Mouse (Mus musculus) intestine, embryonic 15.5 days (tissue): ENCODE measurements around the gene Kcnk13. TPM values are rescaled to one million over a fixed set of nuclear protein-coding genes. Genes with fewer than 3 reads are reported as not detected.

Experiments used
- ATAC-seq: fragments of 200-750 bp; cut with Nextera tagmentation; 2 replicates; pipeline ENCODE4 v1.8.0; 2017; ENCODE audit warnings: moderate TSS enrichment, moderate library complexity
- H3K27ac ChIP-seq: fragments of 300-500 bp; sonication (generic); 2 replicates; pipeline ENCODE4 v1.5.1; 2015; ENCODE audit warnings: mild to moderate bottlenecking, inconsistent platforms
- H3K27me3 ChIP-seq: fragments of 300-500 bp; sonication (generic); replicated peaks from 2 replicates; pipeline ENCODE4 v1.6.1; 2015; ENCODE audit warnings: inconsistent platforms
- H3K36me3 ChIP-seq: fragments of 300-500 bp; sonication (generic); 2 replicates; pipeline ENCODE4 v1.6.1; 2015; ENCODE audit warnings: inconsistent platforms
- H3K4me1 ChIP-seq: fragments of 300-500 bp; sonication (generic); replicated peaks from 2 replicates; pipeline ENCODE4 v1.6.1; 2015; ENCODE audit warnings: inconsistent platforms
- H3K4me2 ChIP-seq: fragments of 300-500 bp; sonication (generic); replicated peaks from 2 replicates; pipeline ENCODE4 v1.6.1; 2015; ENCODE audit warnings: mild to moderate bottlenecking, inconsistent platforms
- H3K4me3 ChIP-seq: fragments of 300-500 bp; sonication (generic); replicated peaks from 2 replicates; pipeline ENCODE4 v1.5.1; 2015; ENCODE audit warnings: inconsistent platforms
- H3K9ac ChIP-seq: fragments of 300-500 bp; sonication (generic); 2 replicates; pipeline ENCODE4 v1.6.1; 2015; ENCODE audit warnings: inconsistent platforms
- H3K9me3 ChIP-seq: fragments of 300-500 bp; sonication (generic); 2 replicates; pipeline ENCODE4 v1.6.1; 2016; ENCODE audit warnings: inconsistent platforms
- WGBS: fragments of 180-500 bp; shearing (Covaris S2); methylation state at CpG from one replicate; pipeline ENCODE4 v1.1.7; 2015; 5-methylcytosine and 5-hydroxymethylcytosine counted together
- polyA plus RNA-seq: library from polyadenylated mRNA; unstranded; fragments of >200 nt; fragmentation: Nextera tagmentation; extraction: Ambion mirVana; gene quantifications from 2 replicates; pipeline ENCODE4 v1.2.1, GENCODE M21; 2015

Gene Kcnk13
- polyA plus RNA-seq, 1 experiment from 2014 or later: 0.72 TPM

DNA sequence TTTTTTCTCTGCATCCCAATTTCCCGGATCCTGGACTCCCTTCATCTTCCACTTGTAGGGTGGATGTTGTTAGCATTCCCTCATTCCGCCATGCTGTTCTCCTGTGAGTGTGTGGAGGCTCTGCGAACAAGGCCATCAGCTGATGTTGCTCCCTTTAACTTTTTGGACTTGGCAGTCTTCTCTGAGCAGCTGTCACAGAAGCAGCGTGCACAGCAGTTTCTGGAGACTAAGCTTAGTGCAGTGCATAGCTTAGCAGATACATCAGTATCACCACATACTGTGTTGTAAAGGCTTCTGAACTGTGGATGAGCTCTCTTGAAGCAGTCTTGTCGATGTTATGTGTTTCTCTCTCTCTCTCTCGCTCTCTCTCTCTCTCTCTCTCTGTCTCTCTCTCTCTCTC is 25.1 kb upstream of the Kcnk13 start:
- 79% methylated on average over 6 of the region's 6 CpGs for WGBS
- Histone ChIP-seq H3K4me3 (no peak overlapping the region), H3K27ac (no peak overlapping the region), H3K27me3 (no peaks in the 10 kb centered on the region), H3K36me3 (no peaks in the 10 kb centered on the region), H3K9ac (no peak overlapping the region), H3K4me2 (no peak overlapping the region), H3K4me1 (no peaks in the 10 kb centered on the region), H3K9me3 (no peaks in the 10 kb centered on the region)
- no peak for ATAC-seq

DNA sequence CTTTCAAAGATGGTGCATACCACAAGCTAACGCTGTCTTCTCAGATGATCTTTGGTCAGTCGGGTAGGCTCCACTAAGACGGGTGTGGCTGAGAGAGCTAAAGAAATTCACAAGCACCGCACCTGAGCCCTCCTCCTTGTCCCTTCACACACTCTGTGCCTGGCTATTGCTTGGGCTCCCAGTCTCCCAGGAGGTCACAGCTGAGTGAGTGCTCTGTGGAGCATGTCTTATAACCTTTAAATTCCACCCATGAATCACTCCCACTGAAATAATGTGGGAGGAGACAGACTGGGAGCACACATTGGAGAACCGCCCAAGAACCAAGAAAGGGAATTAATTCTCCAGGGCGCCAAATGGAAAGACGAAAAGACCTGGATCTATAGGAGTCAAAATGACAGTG is 23.6 kb upstream of the Kcnk13 start:
- Histone ChIP-seq H3K9ac (no peak overlapping the region), H3K27me3 (no peaks in the 10 kb centered on the region), H3K4me1 (no peaks in the 10 kb centered on the region), H3K9me3 (no peaks in the 10 kb centered on the region), H3K4me3 (no peak overlapping the region), H3K4me2 (no peak overlapping the region), H3K36me3 (no peaks in the 10 kb centered on the region), H3K27ac (no peak overlapping the region)
- ATAC-seq: no peak
- WGBS: 79% methylated on average over 7 of the region's 7 CpGs

DNA sequence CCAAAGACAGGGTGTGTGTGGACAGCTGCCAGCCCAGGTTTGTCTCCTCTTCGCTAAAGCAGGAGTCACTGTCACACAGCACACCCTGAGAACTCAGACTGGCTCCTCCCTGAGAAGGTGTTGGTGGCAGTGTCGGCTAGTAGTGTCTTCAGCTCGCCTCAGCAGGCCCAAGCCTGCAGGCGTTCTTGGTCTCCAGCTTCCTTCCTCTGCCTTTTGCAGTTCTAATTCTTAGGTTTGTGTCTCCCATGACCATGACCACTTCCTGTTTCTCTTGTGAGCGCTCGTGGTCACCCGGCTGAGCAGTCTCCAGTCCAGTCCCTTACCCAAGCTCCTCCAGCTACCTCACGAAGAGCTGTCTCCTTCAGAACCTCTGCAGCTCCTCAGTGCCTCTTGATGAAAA is 21.9 kb upstream of the Kcnk13 start:
- H3K4me1 ChIP-seq: no peaks in the 10 kb centered on the region
- no peaks in the 10 kb centered on the region for H3K9me3 ChIP-seq
- no peaks in the 10 kb centered on the region for H3K27me3 ChIP-seq
- H3K27ac ChIP-seq: no peak overlapping the region
- H3K4me3 ChIP-seq: no peak overlapping the region
- 80% methylated on average over 8 of the region's 8 CpGs for WGBS
- no peaks in the 10 kb centered on the region; the same call in 1 of the 2 replicates for H3K36me3 ChIP-seq
- no peak for ATAC-seq
- H3K9ac ChIP-seq: no peak overlapping the region
- no peak overlapping the region for H3K4me2 ChIP-seq

DNA sequence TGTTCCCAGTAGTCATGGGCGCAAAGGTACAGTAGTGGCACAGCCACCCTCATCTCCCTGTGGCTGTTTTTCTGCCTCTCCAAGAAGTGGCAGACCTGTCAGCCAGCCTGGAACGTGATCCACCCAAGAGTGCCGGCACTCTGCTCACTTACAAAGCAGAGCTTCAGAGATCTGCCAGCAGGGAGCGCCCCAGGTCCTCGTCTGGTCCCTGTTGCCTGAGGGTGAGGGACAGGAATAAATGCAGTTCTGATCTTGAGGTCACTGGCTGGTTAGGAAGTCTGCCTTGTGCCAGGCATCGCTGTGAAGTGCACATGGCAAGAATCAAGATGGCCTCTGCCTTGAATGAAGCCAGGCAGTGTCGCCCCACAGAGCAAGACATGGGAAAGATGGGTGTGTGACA is 11.4 kb upstream of the Kcnk13 start:
- no peak overlapping the region for H3K4me3 ChIP-seq
- WGBS: 71% methylated on average over 7 of the region's 7 CpGs
- H3K4me1 ChIP-seq: no peaks in the 10 kb centered on the region
- no peaks in the 10 kb centered on the region for H3K9me3 ChIP-seq
- H3K27me3 ChIP-seq: no peaks in the 10 kb centered on the region
- H3K9ac ChIP-seq: no peak overlapping the region
- no peak overlapping the region for H3K27ac ChIP-seq
- ATAC-seq: no peak
- H3K4me2 ChIP-seq: no peak overlapping the region
- H3K36me3 ChIP-seq: no peaks in the 10 kb centered on the region

DNA sequence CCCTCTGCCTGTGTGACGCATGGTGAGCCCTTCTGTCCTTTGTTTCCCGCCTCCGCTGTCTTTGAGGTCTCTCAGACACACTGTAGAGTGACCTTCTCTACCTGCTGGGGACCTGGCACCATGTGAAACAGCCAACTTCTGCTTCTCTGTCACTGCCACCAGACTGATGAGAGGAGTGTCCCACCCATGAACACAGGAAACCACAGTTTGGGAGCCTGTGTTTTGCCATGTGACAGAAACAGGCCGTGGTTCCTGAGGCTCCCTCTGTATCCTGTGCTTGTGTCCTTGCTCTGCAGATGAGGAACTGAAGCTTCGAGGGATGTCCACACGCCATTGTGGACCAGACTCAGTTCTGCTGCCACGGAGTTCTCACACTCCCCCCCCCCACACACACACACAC is 7.9 kb upstream of the Kcnk13 start:
- Histone ChIP-seq H3K4me2 (no peak overlapping the region), H3K4me3 (no peak overlapping the region), H3K4me1 (no peaks in the 10 kb centered on the region), H3K9me3 (no peaks in the 10 kb centered on the region), H3K9ac (no peak overlapping the region), H3K27me3 (no peaks in the 10 kb centered on the region), H3K27ac (no peak overlapping the region), H3K36me3 (no peaks in the 10 kb centered on the region)
- WGBS: 79% methylated on average over 7 of the region's 7 CpGs
- no peak for ATAC-seq

DNA sequence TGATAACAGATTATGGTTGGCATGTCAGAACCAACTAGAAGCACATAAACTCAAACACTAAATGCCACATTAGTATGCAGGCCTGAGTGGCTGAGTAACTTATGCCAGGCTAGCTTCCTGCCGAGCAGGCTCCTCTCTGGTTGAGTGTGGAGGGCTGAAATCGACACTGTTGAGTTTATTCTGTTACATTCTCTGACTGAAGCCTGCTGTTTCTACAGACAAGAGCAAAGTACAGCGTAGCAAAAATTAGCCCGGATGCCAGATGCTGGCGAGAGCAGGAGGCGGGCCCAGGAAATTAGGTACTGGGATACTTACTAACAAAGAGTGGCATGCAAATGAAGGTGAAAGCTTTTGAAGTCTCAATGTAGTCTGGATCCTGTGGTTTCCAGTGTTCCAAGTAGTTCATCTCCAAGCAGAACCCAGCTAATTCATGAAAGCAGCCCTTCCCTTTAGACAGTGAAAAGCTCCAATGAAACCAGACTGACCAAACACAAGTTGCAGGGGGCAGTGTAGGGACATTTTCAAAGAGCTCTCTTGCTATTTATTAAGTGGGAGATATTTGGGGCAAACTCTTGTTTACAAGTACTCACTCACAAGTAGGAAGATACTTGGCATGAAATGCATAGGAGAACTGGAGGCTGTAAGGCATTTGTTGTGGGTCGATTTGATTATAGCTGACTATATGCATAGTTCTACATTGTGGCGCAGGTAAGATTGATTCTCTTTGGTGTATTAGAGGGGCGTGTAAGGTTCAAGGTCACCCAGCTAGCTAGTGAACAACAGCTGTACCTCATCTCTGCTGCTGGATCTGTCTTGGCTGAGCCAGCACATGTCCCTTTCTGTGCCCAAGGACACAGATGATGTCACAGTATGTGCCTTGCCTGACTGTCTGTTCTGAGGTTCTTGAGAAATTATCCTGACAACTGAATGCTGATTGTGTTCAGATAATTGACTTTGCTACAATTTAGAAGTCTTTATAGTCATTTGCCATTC is 5.9 kb upstream of the Kcnk13 start:
- Histone ChIP-seq H3K36me3 (no peaks in the 10 kb centered on the region), H3K4me3 (no peak overlapping the region), H3K27me3 (peaks cover 4% of the 10 kb centered on the region; the same call in 1 of the 2 replicates), H3K4me1 (no peaks in the 10 kb centered on the region), H3K4me2 (no peak overlapping the region), H3K9me3 (no peaks in the 10 kb centered on the region), H3K9ac (no peak overlapping the region), H3K27ac (no peak overlapping the region)
- no peak for ATAC-seq
- 66% methylated on average over 9 of the region's 9 CpGs for WGBS

DNA sequence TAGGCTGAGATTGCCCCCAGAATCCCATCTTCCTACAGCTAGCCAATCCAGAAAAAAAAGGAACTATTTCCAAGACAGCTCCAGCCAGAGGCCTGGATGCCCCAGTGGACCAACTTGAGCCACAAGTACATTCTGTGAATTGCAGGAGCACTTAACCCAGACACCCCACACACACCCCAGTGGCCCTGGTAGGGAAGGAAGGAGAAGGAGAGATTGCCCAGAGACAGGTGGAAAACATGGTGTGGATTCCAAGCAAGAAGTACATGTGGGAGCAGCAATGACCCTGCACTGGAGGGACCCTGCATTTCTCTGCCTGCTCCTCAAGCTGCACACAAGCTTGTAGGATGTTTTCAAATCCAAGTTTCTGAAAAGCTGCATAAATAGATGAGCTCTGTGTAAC is 5.0 kb upstream of the Kcnk13 start:
- Histone ChIP-seq H3K36me3 (no peaks in the 10 kb centered on the region), H3K9me3 (no peaks in the 10 kb centered on the region), H3K9ac (no peak overlapping the region), H3K27me3 (peaks cover 13% of the 10 kb centered on the region), H3K4me3 (no peak overlapping the region), H3K27ac (no peak overlapping the region), H3K4me2 (no peak overlapping the region), H3K4me1 (peaks cover under 1% of the 10 kb centered on the region; the same call in 1 of the 2 replicates)
- no peak for ATAC-seq

DNA sequence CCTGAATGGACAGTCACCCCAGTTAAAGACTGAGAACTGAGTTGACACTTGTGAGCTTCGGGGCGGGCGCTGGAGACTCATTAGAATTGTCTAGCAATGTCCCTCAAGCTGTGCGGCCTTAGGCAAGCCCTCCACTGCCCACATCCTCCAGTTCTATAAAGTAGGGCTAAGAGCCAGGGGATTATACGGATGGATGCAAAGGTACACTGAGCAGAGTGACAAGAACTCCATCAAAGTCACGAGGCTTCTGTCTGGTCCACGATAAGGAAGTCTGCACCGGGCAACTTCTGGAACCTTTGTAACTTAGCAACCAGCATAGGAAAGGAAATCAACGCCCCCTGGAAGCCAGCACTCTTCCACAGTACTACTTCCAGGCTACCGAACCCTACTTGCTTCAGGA is 4.4 kb upstream of the Kcnk13 start:
- Histone ChIP-seq H3K4me3 (no peak overlapping the region), H3K9ac (no peak overlapping the region), H3K4me1 (peaks cover 6% of the 10 kb centered on the region), H3K9me3 (no peaks in the 10 kb centered on the region), H3K4me2 (no peak overlapping the region), H3K36me3 (no peaks in the 10 kb centered on the region), H3K27me3 (peaks cover 20% of the 10 kb centered on the region), H3K27ac (no peak overlapping the region)
- ATAC-seq: no peak
- 33% methylated on average over 10 of the region's 10 CpGs for WGBS

DNA sequence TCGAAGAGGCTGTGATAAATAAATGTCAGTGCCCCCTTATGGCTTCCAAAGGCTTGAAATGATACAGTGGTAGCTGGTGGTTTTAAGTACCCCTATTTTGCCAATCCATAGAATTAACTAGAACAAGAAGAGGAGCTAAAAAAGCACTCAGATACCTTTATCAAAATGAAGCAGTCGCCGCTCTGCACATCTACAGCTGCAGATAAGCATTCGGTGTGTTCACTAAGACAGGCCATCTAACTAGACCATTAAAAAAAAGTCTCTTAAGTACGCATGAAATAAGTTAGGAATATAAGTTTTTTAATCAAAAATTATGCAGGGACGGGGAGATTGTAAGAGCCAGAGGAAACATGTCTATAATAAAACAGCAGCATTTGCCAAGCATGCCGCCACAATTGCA is 3.6 kb upstream of the Kcnk13 start:
- no peak overlapping the region for H3K4me2 ChIP-seq
- no peaks in the 10 kb centered on the region for H3K36me3 ChIP-seq
- H3K9ac ChIP-seq: no peak overlapping the region
- H3K27ac ChIP-seq: no peak overlapping the region
- whole genome bisulfite sequencing: 85% methylated on average over 7 of the region's 7 CpGs
- no peak overlapping the region for H3K4me3 ChIP-seq
- no peak for ATAC-seq
- peaks cover 13% of the 10 kb centered on the region for H3K4me1 ChIP-seq
- H3K27me3 ChIP-seq: peaks cover 27% of the 10 kb centered on the region
- no peaks in the 10 kb centered on the region for H3K9me3 ChIP-seq

DNA sequence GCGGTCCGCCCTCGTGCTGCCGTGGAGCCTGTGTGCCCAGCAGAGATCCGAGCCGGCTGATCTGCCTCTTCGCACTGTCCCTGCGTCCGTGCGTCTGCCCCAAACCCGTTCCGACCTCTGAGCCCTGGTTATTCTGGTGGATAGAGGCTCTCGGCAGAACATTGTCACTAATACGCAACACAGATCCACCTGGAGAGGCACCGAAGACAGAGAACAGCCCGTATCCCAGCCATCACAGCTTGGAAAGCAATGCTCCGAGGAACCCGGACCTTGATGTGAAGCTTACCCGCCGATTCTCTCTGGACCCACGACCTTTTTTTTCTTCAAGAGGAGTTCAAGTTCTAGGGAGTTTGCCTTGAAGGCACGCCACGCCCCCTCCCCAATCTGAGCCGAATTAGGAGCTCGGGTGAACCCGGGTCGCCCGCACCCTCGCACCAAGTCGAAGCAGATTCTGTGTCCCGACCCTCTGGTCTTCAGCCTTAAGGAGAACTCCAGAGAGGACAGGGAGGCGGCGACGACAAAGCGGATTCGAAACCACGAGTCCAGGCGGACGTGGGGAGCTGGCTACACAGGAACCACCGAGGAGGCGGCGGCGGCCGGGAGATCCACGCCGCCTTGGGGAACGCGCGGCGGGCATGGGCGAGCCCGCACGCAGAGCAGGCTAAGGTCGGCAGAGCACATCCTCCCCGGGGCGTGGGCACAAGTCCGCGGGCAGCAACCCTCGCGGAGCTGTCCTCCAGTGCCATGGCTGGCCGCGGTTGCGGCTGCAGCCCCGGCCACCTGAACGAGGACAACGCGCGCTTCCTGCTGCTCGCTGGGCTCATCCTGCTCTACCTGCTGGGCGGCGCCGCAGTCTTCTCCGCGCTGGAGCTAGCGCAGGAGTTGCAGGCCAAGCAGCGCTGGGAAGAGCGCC is 1.2 kb downstream of the Kcnk13 start:
- Histone ChIP-seq H3K36me3 (no peaks in the 10 kb centered on the region), H3K27me3 (peaks cover 66% of the 10 kb centered on the region), H3K27ac (no peak overlapping the region), H3K4me2 (peak overlapping the region; percentile 98), H3K4me3 (peak overlapping the region; percentile 51), H3K9ac (peak overlapping the region; percentile 34), H3K4me1 (peaks cover 26% of the 10 kb centered on the region), H3K9me3 (no peaks in the 10 kb centered on the region)
- peak; percentile 63 for ATAC-seq
- WGBS: under 1% methylated on average over 77 of the region's 77 CpGs

DNA sequence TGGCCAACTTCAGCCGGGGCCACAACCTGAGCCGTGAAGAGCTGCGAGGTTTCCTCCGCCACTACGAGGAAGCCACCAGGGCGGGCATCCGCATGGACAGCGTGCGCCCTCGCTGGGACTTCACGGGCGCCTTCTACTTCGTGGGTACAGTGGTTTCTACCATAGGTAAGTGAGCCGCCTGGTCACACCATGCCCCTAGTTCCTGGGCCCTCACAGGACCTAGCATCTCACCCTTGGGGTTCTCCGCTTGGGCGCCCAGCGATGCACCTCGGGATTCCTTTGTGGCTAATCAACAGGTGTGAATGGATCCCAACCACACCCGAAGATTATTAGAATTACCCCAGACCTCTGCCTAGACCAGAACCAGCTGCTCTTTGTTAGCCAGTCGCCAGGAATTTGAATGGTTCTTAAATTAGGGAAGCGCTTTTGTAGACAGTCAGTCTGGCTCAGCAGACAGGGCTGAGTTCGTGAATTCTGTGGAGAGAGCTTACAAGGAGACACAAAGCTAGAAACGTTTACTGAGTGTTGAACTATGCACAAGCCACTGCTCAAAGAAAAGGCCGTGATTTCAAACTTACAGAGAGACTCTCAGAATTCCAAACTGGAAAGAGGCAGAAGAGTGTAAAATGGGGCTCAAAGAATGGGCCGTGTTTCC is 1.9 kb downstream of the Kcnk13 start:
- H3K9me3 ChIP-seq: no peaks in the 10 kb centered on the region
- H3K36me3 ChIP-seq: no peaks in the 10 kb centered on the region
- peak; percentile 9; the same call in 1 of the 2 replicates for ATAC-seq
- peak overlapping the region; percentile 98 for H3K4me2 ChIP-seq
- H3K4me1 ChIP-seq: peaks cover 26% of the 10 kb centered on the region
- peak overlapping the region; percentile 34; the same call in 1 of the 2 replicates for H3K9ac ChIP-seq
- H3K27ac ChIP-seq: no peak overlapping the region
- peak overlapping the region; percentile 51 for H3K4me3 ChIP-seq
- H3K27me3 ChIP-seq: peaks cover 66% of the 10 kb centered on the region
- 5% methylated on average over 25 of the region's 25 CpGs for WGBS

DNA sequence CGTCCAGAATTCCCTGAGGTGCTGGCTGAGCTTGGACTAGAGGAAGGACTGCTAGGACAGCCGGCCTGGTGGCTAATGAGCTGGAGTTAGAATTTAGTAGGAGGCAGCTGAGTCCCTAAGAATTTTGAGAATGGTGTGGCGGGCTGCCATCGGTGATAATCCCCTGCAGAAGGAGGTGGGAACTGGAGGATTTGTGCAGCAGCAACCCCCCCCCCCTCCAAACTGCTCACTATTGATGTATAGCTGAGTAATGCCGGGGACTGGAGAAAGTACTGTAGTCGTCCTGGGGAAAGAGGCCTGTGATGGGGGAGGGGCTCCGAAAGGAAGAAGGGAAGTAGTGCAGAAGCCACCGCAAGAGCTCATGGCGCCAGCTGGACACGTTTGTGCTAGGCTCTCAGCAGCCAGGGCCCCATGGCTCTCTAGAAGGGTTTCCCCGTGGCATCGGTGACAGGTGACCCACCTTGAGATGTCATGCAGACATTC is 2.6 kb downstream of the Kcnk13 start:
- Histone ChIP-seq H3K27ac (no peak overlapping the region), H3K4me2 (peak overlapping the region; percentile 98), H3K4me3 (no peak overlapping the region), H3K9ac (no peak overlapping the region), H3K27me3 (peaks cover 66% of the 10 kb centered on the region), H3K4me1 (peaks cover 26% of the 10 kb centered on the region), H3K9me3 (no peaks in the 10 kb centered on the region), H3K36me3 (no peaks in the 10 kb centered on the region)
- ATAC-seq: no peak
- 16% methylated on average over 12 of the region's 12 CpGs for WGBS
